Mouse (Mus musculus): ENCODE data around the gene Actrt3. TPM values are rescaled to one million over a fixed set of nuclear protein-coding genes. Genes with fewer than 3 reads are reported as not detected.

The Actrt3 gene
- polyA plus RNA-seq, 1 experiment from 2014 or later, result not detected

GRCm38 (mm10) chr3:30610930-30611329 is 11.2 kb upstream of the Actrt3 start:
- no peak for ATAC-seq (ENCODE audit: low read depth)
- H3K4me3 ChIP-seq (ENCODE audit: low read depth, low read length), result no peak overlapping the region
- no peaks in the 10 kb centered on the region for H3K27me3 ChIP-seq (replicated peaks; ENCODE audit: control insufficient read depth, insufficient read depth, low read length)
- H3K4me2 ChIP-seq (ENCODE audit: low read depth, low read length), result no peak overlapping the region
- DNase-seq (ENCODE audit: low spot score), result no peak
- no peaks in the 10 kb centered on the region for H3K9me3 ChIP-seq (ENCODE audit: control insufficient read depth, low read length)
- no peak overlapping the region for H3K9ac ChIP-seq (ENCODE audit: low read depth, low read length)
- peaks cover 83% of the 10 kb centered on the region for H3K36me3 ChIP-seq (ENCODE audit: control insufficient read depth, insufficient read depth, low read length)
- no peak overlapping the region for H3K27ac ChIP-seq (replicated peaks; ENCODE audit: low read depth, low read length)
- no peaks in the 10 kb centered on the region for H3K4me1 ChIP-seq (ENCODE audit: control insufficient read depth, insufficient read depth, low read length)
- WGBS, result 91% methylated on average over 4 of the region's 4 CpGs

DNA sequence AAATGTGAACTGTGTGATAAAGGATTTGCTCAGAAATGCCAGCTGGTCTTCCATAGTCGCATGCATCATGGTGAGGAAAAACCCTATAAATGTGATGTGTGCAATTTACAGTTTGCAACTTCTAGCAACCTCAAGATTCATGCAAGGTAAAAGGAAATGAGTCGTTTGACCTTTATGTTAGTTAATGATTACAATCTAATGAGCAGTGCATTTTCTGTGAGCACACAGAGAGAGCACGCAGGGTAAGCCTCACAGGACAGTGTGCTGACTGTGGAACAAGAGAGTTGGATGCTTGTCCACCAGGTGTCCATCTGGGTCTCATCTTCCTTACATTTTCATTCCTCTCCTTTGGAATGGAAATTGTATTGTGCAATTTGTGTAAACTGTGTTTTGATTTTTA is 9.3 kb upstream of the Actrt3 start:
- Histone ChIP-seq H3K27ac (replicated peaks; ENCODE audit: low read depth, low read length) (no peak overlapping the region), H3K4me3 (ENCODE audit: low read depth, low read length) (no peak overlapping the region), H3K9me3 (ENCODE audit: control insufficient read depth, low read length) (no peaks in the 10 kb centered on the region), H3K9ac (ENCODE audit: low read depth, low read length) (no peak overlapping the region), H3K27me3 (replicated peaks; ENCODE audit: control insufficient read depth, insufficient read depth, low read length) (no peaks in the 10 kb centered on the region), H3K4me2 (ENCODE audit: low read depth, low read length) (no peak overlapping the region), H3K4me1 (ENCODE audit: control insufficient read depth, insufficient read depth, low read length) (no peaks in the 10 kb centered on the region), H3K36me3 (ENCODE audit: control insufficient read depth, insufficient read depth, low read length) (peaks cover 81% of the 10 kb centered on the region)
- DNase-seq (ENCODE audit: low spot score), result no peak
- ATAC-seq (ENCODE audit: low read depth), result no peak
- WGBS, result 87% methylated on average over 3 of the region's 3 CpGs

GRCm38 (mm10) chr3:30603256-30603655 is 3.5 kb upstream of the Actrt3 start:
- Histone ChIP-seq H3K4me2 (ENCODE audit: low read depth, low read length) (peak overlapping the region; percentile 84), H3K4me3 (ENCODE audit: low read depth, low read length) (peak overlapping the region; percentile 96), H3K36me3 (ENCODE audit: control insufficient read depth, insufficient read depth, low read length) (peaks cover 35% of the 10 kb centered on the region), H3K27ac (replicated peaks; ENCODE audit: low read depth, low read length) (no peak overlapping the region), H3K4me1 (ENCODE audit: control insufficient read depth, insufficient read depth, low read length) (peaks cover 12% of the 10 kb centered on the region), H3K9ac (ENCODE audit: low read depth, low read length) (peak overlapping the region; percentile 91), H3K9me3 (ENCODE audit: control insufficient read depth, low read length) (no peaks in the 10 kb centered on the region), H3K27me3 (replicated peaks; ENCODE audit: control insufficient read depth, insufficient read depth, low read length) (peaks cover 7% of the 10 kb centered on the region; the same call in 1 of the 2 replicates)
- no peak for DNase-seq (ENCODE audit: low spot score)
- WGBS, result 40% methylated on average over 10 of the region's 10 CpGs
- no peak for ATAC-seq (ENCODE audit: low read depth)

DNA sequence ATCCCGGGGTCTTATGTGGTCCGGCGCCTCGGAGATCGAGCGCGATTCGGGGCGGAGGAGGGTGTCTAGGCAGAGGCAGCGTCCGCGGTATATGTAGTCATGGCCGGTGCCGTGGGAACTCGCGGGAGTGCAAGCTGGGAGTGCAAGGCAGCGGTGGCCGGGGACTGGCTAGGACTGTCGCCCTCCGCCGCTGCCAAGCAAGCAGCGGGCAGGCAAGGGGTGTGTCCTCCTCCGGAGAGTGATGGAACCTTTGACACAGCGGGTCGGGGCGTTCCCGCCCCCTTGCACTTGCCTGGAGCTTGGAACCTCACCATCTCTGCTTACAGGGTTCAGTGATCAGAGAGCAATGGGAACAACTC is 3.0 kb upstream of the Actrt3 start:
- H3K9ac ChIP-seq (ENCODE audit: low read depth, low read length), result peak overlapping the region; percentile 91
- H3K27me3 ChIP-seq (replicated peaks; ENCODE audit: control insufficient read depth, insufficient read depth, low read length), result peaks cover 8% of the 10 kb centered on the region; the same call in 1 of the 2 replicates
- no peaks in the 10 kb centered on the region for H3K9me3 ChIP-seq (ENCODE audit: control insufficient read depth, low read length)
- peaks cover 29% of the 10 kb centered on the region for H3K36me3 ChIP-seq (ENCODE audit: control insufficient read depth, insufficient read depth, low read length)
- DNase-seq (ENCODE audit: low spot score), result peak; percentile 66
- H3K4me3 ChIP-seq (ENCODE audit: low read depth, low read length), result peak overlapping the region; percentile 96
- peak overlapping the region; percentile 97 for H3K27ac ChIP-seq (replicated peaks; ENCODE audit: low read depth, low read length)
- ATAC-seq (ENCODE audit: low read depth), result peak; percentile 57
- peak overlapping the region; percentile 84 for H3K4me2 ChIP-seq (ENCODE audit: low read depth, low read length)
- 0% methylated on average over 22 of the region's 27 CpGs for WGBS
- peaks cover 12% of the 10 kb centered on the region for H3K4me1 ChIP-seq (ENCODE audit: control insufficient read depth, insufficient read depth, low read length)

- peaks cover 12% of the 10 kb centered on the region for H3K4me1 ChIP-seq (ENCODE audit: control insufficient read depth, insufficient read depth, low read length)
- ATAC-seq (ENCODE audit: low read depth), result peak; percentile 95
- no peaks in the 10 kb centered on the region for H3K9me3 ChIP-seq (ENCODE audit: control insufficient read depth, low read length)
- H3K36me3 ChIP-seq (ENCODE audit: control insufficient read depth, insufficient read depth, low read length), result peaks cover 24% of the 10 kb centered on the region
- H3K4me2 ChIP-seq (ENCODE audit: low read depth, low read length), result peak within 1 kb of the TSS; percentile 84
- H3K4me3 ChIP-seq (ENCODE audit: low read depth, low read length), result peak within 1 kb of the TSS; percentile 96
- H3K27ac ChIP-seq (replicated peaks; ENCODE audit: low read depth, low read length), result peak within 1 kb of the TSS; percentile 97
- DNase-seq (ENCODE audit: low spot score), result peak; percentile 98
- peaks cover 11% of the 10 kb centered on the region; the same call in 1 of the 2 replicates for H3K27me3 ChIP-seq (replicated peaks; ENCODE audit: control insufficient read depth, insufficient read depth, low read length)
- WGBS, result 2% methylated on average over 30 of the region's 40 CpGs
- H3K9ac ChIP-seq (ENCODE audit: low read depth, low read length), result peak within 1 kb of the TSS; percentile 91
Measured at GRCm38 (mm10) chr3:30602065-30602739, 2.5 kb upstream of the Actrt3 start, which contains the start of gene Mynn. Mynn (plus strand) TSS chr3:30602065.

DNA sequence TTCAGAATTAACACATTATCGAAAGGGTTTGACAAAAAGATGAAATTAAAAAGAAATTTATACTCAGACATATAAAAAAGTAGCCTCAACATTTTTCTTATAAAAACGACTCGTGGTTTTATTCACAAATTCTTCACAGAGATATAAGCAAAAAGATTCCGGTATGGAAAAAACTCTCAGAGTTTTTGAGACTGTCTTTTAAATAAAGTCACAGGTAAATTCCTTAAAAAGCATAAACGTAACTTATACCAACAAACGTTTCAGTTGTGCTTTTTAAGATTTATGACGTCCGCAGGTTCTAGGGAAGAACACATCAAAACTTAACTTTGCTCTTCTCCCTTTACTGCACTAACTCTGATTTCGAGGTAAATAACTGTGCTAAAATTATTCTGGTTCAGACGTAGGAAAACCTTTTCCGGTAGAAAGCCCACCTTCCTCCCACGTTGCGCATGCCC is 1.9 kb upstream of the Actrt3 start:
- ATAC-seq (ENCODE audit: low read depth), result no peak
- Histone ChIP-seq H3K4me2 (ENCODE audit: low read depth, low read length) (peak overlapping the region; percentile 84), H3K4me3 (ENCODE audit: low read depth, low read length) (peak overlapping the region; percentile 96), H3K4me1 (ENCODE audit: control insufficient read depth, insufficient read depth, low read length) (peaks cover 12% of the 10 kb centered on the region), H3K27ac (replicated peaks; ENCODE audit: low read depth, low read length) (peak overlapping the region; percentile 97), H3K36me3 (ENCODE audit: control insufficient read depth, insufficient read depth, low read length) (peaks cover 21% of the 10 kb centered on the region), H3K9ac (ENCODE audit: low read depth, low read length) (peak overlapping the region; percentile 91; the same call in 1 of the 2 replicates), H3K27me3 (replicated peaks; ENCODE audit: control insufficient read depth, insufficient read depth, low read length) (peaks cover 11% of the 10 kb centered on the region; the same call in 1 of the 2 replicates), H3K9me3 (ENCODE audit: control insufficient read depth, low read length) (no peaks in the 10 kb centered on the region)
- under 1% methylated on average over 13 of the region's 13 CpGs for WGBS
- no peak for DNase-seq (ENCODE audit: low spot score)

DNA sequence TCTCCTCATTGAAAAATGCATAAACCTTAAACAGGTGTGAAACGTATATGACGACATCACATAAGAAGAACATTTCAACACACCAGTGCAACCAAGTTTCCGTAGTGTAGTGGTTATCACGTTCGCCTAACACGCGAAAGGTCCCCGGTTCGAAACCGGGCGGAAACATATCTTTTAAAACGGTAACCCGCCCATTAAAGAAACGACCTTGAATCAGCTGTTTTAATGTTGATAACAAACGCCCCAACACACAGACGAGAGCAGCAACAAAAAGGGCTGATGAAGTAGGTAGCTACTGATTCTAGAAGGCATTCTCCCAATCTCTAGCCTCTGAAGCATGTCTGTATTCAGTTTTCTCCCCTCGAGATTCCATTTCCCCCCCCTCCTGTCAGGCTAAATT is 1.4 kb upstream of the Actrt3 start:
- peaks cover 12% of the 10 kb centered on the region for H3K4me1 ChIP-seq (ENCODE audit: control insufficient read depth, insufficient read depth, low read length)
- H3K36me3 ChIP-seq (ENCODE audit: control insufficient read depth, insufficient read depth, low read length), result peaks cover 17% of the 10 kb centered on the region
- H3K4me2 ChIP-seq (ENCODE audit: low read depth, low read length), result peak overlapping the region; percentile 84
- H3K9ac ChIP-seq (ENCODE audit: low read depth, low read length), result 0 out of 2 replicates have a peak overlapping the region, but pooled peaks have one; percentile 27
- H3K4me3 ChIP-seq (ENCODE audit: low read depth, low read length), result peak overlapping the region; percentile 96
- H3K27ac ChIP-seq (replicated peaks; ENCODE audit: low read depth, low read length), result peak overlapping the region; percentile 97; the same call in 1 of the 2 replicates
- no peaks in the 10 kb centered on the region for H3K9me3 ChIP-seq (ENCODE audit: control insufficient read depth, low read length)
- ATAC-seq (ENCODE audit: low read depth) (peak; percentile 17; the same call in 1 of the 2 replicates), DNase-seq (ENCODE audit: low spot score) (peak; percentile 93)
- 1% methylated on average over 17 of the region's 17 CpGs for WGBS
- H3K27me3 ChIP-seq (replicated peaks; ENCODE audit: control insufficient read depth, insufficient read depth, low read length), result peaks cover 11% of the 10 kb centered on the region; the same call in 1 of the 2 replicates

DNA sequence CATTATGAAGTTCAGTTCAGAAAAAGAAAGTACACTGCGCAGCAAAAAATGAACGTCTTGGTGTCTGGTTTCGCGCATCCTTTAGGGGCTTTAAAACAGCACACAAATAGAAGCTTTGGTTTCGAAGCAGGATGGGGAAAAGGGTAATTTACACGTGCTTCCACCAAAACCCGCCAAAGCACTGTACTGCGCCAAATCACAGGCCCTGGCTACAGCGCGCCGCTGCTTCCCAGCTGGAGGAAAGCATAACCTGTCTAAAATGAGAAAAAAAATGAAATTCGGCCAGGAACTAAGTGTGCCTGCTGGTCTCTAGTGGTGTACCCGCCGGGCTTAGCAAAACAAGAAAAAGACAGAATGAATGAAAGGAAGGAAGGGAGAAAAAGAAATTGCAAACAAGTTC is 978 bp upstream of the Actrt3 start:
- Histone ChIP-seq H3K4me1 (ENCODE audit: control insufficient read depth, insufficient read depth, low read length) (peaks cover 14% of the 10 kb centered on the region), H3K4me2 (ENCODE audit: low read depth, low read length) (peak overlapping the region; percentile 84), H3K9ac (ENCODE audit: low read depth, low read length) (peak overlapping the region; percentile 27), H3K27me3 (replicated peaks; ENCODE audit: control insufficient read depth, insufficient read depth, low read length) (peaks cover 11% of the 10 kb centered on the region; the same call in 1 of the 2 replicates), H3K27ac (replicated peaks; ENCODE audit: low read depth, low read length) (peak overlapping the region; percentile 54), H3K36me3 (ENCODE audit: control insufficient read depth, insufficient read depth, low read length) (peaks cover 12% of the 10 kb centered on the region; the same call in 1 of the 2 replicates), H3K9me3 (ENCODE audit: control insufficient read depth, low read length) (no peaks in the 10 kb centered on the region), H3K4me3 (ENCODE audit: low read depth, low read length) (peak overlapping the region; percentile 96)
- peak; percentile 56 for DNase-seq (ENCODE audit: low spot score)
- WGBS, result 1% methylated on average over 14 of the region's 14 CpGs
- ATAC-seq (ENCODE audit: low read depth), result no peak

All from embryonic facial prominence, embryonic 14.5 days (tissue).